Mouse (Mus musculus) neural tube, embryonic 12.5 days (tissue): ENCODE measurements around the gene Wdfy2. TPM values are rescaled to one million over a fixed set of nuclear protein-coding genes. Genes with fewer than 3 reads are reported as not detected.

Experiments used
- ATAC-seq: fragments of 200-750 bp; cut with Nextera tagmentation; 2 replicates; pipeline ENCODE4 v1.8.0; 2017; ENCODE audit warnings: low read depth, mild to moderate bottlenecking, moderate TSS enrichment, moderate library complexity; ENCODE audit not compliant: low FRiP score
- H3K27ac ChIP-seq: fragments of 300-500 bp; sonication (generic); 2 replicates; pipeline ENCODE4 v1.5.1; 2016
- H3K27me3 ChIP-seq: fragments of 300-500 bp; sonication (generic); replicated peaks from 2 replicates; pipeline ENCODE4 v1.6.1; 2016; ENCODE audit warnings: mild to moderate bottlenecking
- H3K36me3 ChIP-seq: fragments of 300-500 bp; sonication (generic); 2 replicates; pipeline ENCODE4 v1.6.1; 2016; ENCODE audit warnings: mild to moderate bottlenecking
- H3K4me1 ChIP-seq: fragments of 300-500 bp; sonication (generic); 2 replicates; pipeline ENCODE4 v1.6.1; 2016
- H3K4me2 ChIP-seq: fragments of 300-500 bp; sonication (generic); replicated peaks from 2 replicates; pipeline ENCODE4 v1.6.1; 2016; ENCODE audit warnings: mild to moderate bottlenecking
- H3K4me3 ChIP-seq: fragments of 300-500 bp; sonication (generic); 2 replicates; pipeline ENCODE4 v1.5.1; 2016
- H3K9ac ChIP-seq: fragments of 300-500 bp; sonication (generic); 2 replicates; pipeline ENCODE4 v1.6.1; 2016; ENCODE audit warnings: mild to moderate bottlenecking
- H3K9me3 ChIP-seq: fragments of 300-500 bp; sonication (generic); 2 replicates; pipeline ENCODE4 v1.6.1; 2016; ENCODE audit warnings: mild to moderate bottlenecking
- WGBS: fragments of 180-500 bp; shearing (Covaris S2); methylation state at CpG from one replicate; pipeline ENCODE4 v1.1.7; 2016; 5-methylcytosine and 5-hydroxymethylcytosine counted together
- polyA plus RNA-seq: library from polyadenylated mRNA; unstranded; fragments of >200 nt; fragmentation: Nextera tagmentation; extraction: Ambion mirVana; gene quantifications from 2 replicates; pipeline ENCODE4 v1.2.1, GENCODE M21; 2016

Wdfy2 gene
- polyA plus RNA-seq: 12.5 and 13.0 TPM in 2 replicates

GRCm38 (mm10) chr14:62837641-62838252 lies at the start of gene Wdfy2:
Wdfy2 (plus strand) TSS chr14:62837678.
- Histone ChIP-seq H3K4me1 (peaks cover 12% of the 10 kb centered on the region), H3K9me3 (no peaks in the 10 kb centered on the region), H3K9ac (peak within 1 kb of the TSS; percentile 79), H3K36me3 (peaks cover 8% of the 10 kb centered on the region; the same call in 1 of the 2 replicates), H3K27ac (0 out of 2 replicates have a peak within 1 kb of the TSS, but pooled peaks have one; percentile 4), H3K27me3 (no peaks in the 10 kb centered on the region), H3K4me3 (peak within 1 kb of the TSS; percentile 85), H3K4me2 (peak within 1 kb of the TSS; percentile 73)
- under 1% methylated on average over 49 of the region's 49 CpGs for WGBS
- ATAC-seq: peak; percentile 96

DNA sequence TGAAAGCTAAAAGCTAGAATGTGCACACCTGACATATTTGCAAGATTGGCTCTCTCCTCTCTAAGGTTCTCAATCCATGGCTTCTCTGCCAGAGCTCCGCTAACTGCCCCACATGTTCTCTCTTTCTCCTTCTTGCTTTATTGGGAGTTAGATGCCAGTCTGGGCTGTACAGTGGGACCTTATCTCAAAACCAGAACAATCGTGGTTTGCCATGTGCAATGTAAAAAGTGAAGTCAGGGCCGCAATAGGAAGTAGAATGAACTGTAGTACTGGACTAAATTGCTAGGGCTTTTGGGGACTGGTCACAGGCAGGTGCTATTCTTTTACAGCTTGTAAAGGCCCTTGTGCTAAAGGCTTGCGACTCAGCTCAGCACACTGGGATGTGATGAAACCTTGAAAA lies 48.2 kb upstream of the Wdfy2 start:
- H3K4me2 ChIP-seq: no peak overlapping the region
- no peaks in the 10 kb centered on the region for H3K9me3 ChIP-seq
- ATAC-seq: no peak
- H3K36me3 ChIP-seq: no peaks in the 10 kb centered on the region
- no peaks in the 10 kb centered on the region for H3K4me1 ChIP-seq
- H3K9ac ChIP-seq: no peak overlapping the region
- WGBS: 50% methylated on average over 4 of the region's 4 CpGs
- no peak overlapping the region for H3K4me3 ChIP-seq
- no peaks in the 10 kb centered on the region for H3K27me3 ChIP-seq
- no peak overlapping the region for H3K27ac ChIP-seq

DNA sequence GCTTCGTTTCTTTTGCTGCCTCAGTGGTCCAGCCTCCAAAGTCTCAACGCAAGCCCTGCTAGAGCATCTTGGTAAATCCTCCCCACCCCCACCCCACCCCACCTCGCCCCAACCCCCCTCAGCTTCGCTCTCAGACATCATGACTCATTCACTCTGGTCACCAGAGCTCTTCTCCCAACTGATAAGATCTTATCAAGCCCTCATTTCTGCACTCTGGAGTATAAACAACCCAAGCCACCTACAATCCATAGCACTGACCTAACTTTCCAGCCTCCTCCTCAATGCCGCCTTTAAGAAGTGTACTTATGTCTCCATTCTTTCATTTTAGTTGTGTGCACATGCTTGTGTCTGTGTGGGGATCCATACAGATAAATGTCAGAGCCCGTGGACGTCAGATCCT lies 41.8 kb upstream of the Wdfy2 start:
- Histone ChIP-seq H3K36me3 (no peaks in the 10 kb centered on the region), H3K9me3 (no peaks in the 10 kb centered on the region), H3K27me3 (no peaks in the 10 kb centered on the region), H3K4me2 (no peak overlapping the region), H3K9ac (no peak overlapping the region), H3K4me3 (no peak overlapping the region), H3K27ac (no peak overlapping the region), H3K4me1 (no peaks in the 10 kb centered on the region)
- no peak for ATAC-seq
- WGBS: 89% methylated on average over 7 of the region's 7 CpGs

- Histone ChIP-seq H3K27ac (no peak overlapping the region), H3K27me3 (no peaks in the 10 kb centered on the region), H3K4me2 (peak overlapping the region; percentile 36), H3K4me1 (no peaks in the 10 kb centered on the region), H3K9me3 (no peaks in the 10 kb centered on the region), H3K4me3 (no peak overlapping the region), H3K9ac (no peak overlapping the region), H3K36me3 (no peaks in the 10 kb centered on the region)
- ATAC-seq: no peak
- WGBS: 7% methylated on average over 4 of the region's 4 CpGs
Measured at GRCm38 (mm10) chr14:62798608-62799101, 38.8 kb upstream of the Wdfy2 start.

GRCm38 (mm10) chr14:62800791-62801190 lies 36.7 kb upstream of the Wdfy2 start:
- Histone ChIP-seq H3K9ac (no peak overlapping the region), H3K4me3 (no peak overlapping the region), H3K9me3 (no peaks in the 10 kb centered on the region), H3K4me2 (no peak overlapping the region), H3K27me3 (no peaks in the 10 kb centered on the region), H3K27ac (no peak overlapping the region), H3K4me1 (no peaks in the 10 kb centered on the region), H3K36me3 (no peaks in the 10 kb centered on the region)
- WGBS: 86% methylated on average over 3 of the region's 3 CpGs
- ATAC-seq: no peak

DNA sequence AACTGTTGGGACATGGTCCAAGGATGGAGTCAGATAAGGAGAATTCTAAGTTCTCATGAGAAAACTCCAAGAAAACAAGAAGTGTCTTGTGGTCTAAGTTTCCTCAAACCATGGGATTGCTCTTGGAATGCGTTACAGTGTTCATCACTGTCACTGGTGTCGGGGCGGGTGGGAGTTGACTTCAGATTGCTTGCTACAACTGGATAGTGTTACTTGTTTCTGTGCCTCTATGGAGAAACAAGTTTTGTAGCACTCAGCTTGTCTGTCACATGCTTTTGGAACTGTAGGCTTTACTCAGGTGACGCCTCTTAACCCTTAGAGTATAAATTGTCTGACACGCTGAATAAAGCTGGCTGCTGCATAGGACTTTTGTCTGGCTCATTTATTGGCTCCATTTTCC lies 34.3 kb upstream of the Wdfy2 start:
- 63% methylated on average over 5 of the region's 5 CpGs for WGBS
- H3K4me3 ChIP-seq: no peak overlapping the region
- no peaks in the 10 kb centered on the region for H3K4me1 ChIP-seq
- no peak overlapping the region for H3K27ac ChIP-seq
- H3K4me2 ChIP-seq: no peak overlapping the region
- ATAC-seq: no peak
- no peaks in the 10 kb centered on the region for H3K27me3 ChIP-seq
- no peaks in the 10 kb centered on the region for H3K9me3 ChIP-seq
- H3K36me3 ChIP-seq: no peaks in the 10 kb centered on the region
- H3K9ac ChIP-seq: no peak overlapping the region

- Histone ChIP-seq H3K27me3 (no peaks in the 10 kb centered on the region), H3K9me3 (no peaks in the 10 kb centered on the region), H3K36me3 (no peaks in the 10 kb centered on the region), H3K4me1 (no peaks in the 10 kb centered on the region), H3K4me3 (no peak overlapping the region), H3K4me2 (no peak overlapping the region), H3K27ac (no peak overlapping the region), H3K9ac (no peak overlapping the region)
- 61% methylated on average over 3 of the region's 3 CpGs for WGBS
- no peak for ATAC-seq
Measured at GRCm38 (mm10) chr14:62806921-62807320, 30.6 kb upstream of the Wdfy2 start.

- no peaks in the 10 kb centered on the region for H3K36me3 ChIP-seq
- H3K27ac ChIP-seq: no peak overlapping the region
- no peak for ATAC-seq
- WGBS: 61% methylated on average over 7 of the region's 7 CpGs
- H3K4me2 ChIP-seq: no peak overlapping the region
- no peaks in the 10 kb centered on the region for H3K4me1 ChIP-seq
- no peak overlapping the region for H3K4me3 ChIP-seq
- no peak overlapping the region for H3K9ac ChIP-seq
- no peaks in the 10 kb centered on the region for H3K9me3 ChIP-seq
- no peaks in the 10 kb centered on the region for H3K27me3 ChIP-seq
Measured at GRCm38 (mm10) chr14:62808661-62809523, 28.6 kb upstream of the Wdfy2 start.

DNA sequence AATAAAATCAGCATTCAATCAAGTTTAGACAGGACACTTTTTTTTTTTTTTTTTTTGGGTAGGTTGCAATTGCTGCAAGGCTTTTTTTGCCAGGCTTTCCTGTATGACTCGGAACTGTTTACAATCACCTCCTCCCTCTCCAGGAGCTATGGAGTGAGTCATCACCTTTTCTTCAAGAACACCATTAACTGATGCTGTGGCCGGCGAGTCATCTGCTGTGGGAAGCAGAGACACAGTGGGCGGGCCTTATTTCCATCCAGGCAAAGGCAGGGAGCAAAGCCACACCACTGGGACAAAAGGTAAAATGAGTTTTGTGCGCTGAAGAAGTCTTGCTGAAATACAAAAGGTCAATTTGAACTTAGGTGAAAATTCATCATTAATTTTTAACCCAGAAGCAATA lies 24.7 kb upstream of the Wdfy2 start:
- no peak overlapping the region for H3K4me2 ChIP-seq
- no peak for ATAC-seq
- no peaks in the 10 kb centered on the region for H3K4me1 ChIP-seq
- 59% methylated on average over 5 of the region's 5 CpGs for WGBS
- no peak overlapping the region for H3K27ac ChIP-seq
- no peaks in the 10 kb centered on the region for H3K9me3 ChIP-seq
- H3K36me3 ChIP-seq: no peaks in the 10 kb centered on the region
- H3K9ac ChIP-seq: no peak overlapping the region
- no peaks in the 10 kb centered on the region for H3K27me3 ChIP-seq
- no peak overlapping the region for H3K4me3 ChIP-seq

GRCm38 (mm10) chr14:62814567-62814966 lies 22.9 kb upstream of the Wdfy2 start:
- Histone ChIP-seq H3K27me3 (no peaks in the 10 kb centered on the region), H3K36me3 (no peaks in the 10 kb centered on the region), H3K4me1 (no peaks in the 10 kb centered on the region), H3K4me3 (no peak overlapping the region), H3K27ac (no peak overlapping the region), H3K4me2 (no peak overlapping the region), H3K9ac (no peak overlapping the region), H3K9me3 (no peaks in the 10 kb centered on the region)
- WGBS: 80% methylated on average over 6 of the region's 6 CpGs
- no peak for ATAC-seq

DNA sequence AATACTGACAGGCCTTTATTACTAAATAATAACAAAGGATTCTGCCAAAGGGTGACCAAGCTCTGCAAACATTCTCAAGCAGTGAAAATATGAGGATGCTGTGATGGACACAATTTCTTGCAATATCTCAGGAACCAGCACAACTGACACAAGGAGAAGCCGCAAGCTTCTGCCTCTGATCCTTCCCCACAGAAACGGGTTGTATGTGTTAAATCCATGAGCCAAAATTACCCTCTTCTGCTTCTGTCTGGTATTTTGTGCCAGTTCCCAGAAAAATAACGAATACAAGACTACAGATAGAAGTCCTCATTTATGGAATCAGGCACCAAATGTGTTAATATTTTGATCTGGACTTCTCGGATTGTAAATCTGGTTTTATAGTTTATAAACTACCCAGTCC lies 20.7 kb upstream of the Wdfy2 start:
- H3K4me2 ChIP-seq: no peak overlapping the region
- H3K36me3 ChIP-seq: no peaks in the 10 kb centered on the region
- H3K27me3 ChIP-seq: no peaks in the 10 kb centered on the region
- H3K4me3 ChIP-seq: no peak overlapping the region
- ATAC-seq: no peak
- 83% methylated on average over 4 of the region's 4 CpGs for WGBS
- H3K9me3 ChIP-seq: no peaks in the 10 kb centered on the region
- H3K9ac ChIP-seq: no peak overlapping the region
- no peak overlapping the region for H3K27ac ChIP-seq
- H3K4me1 ChIP-seq: no peaks in the 10 kb centered on the region

GRCm38 (mm10) chr14:62825575-62826332 lies 11.7 kb upstream of the Wdfy2 start:
- H3K27ac ChIP-seq: no peak overlapping the region
- no peaks in the 10 kb centered on the region for H3K36me3 ChIP-seq
- H3K9ac ChIP-seq: no peak overlapping the region
- no peak overlapping the region for H3K4me3 ChIP-seq
- no peaks in the 10 kb centered on the region for H3K9me3 ChIP-seq
- no peaks in the 10 kb centered on the region for H3K27me3 ChIP-seq
- no peaks in the 10 kb centered on the region for H3K4me1 ChIP-seq
- H3K4me2 ChIP-seq: no peak overlapping the region
- 91% methylated on average over 8 of the region's 8 CpGs for WGBS
- no peak for ATAC-seq
